Mouse (Mus musculus) heart, postnatal 14 days (tissue): Measurements from ENCODE around the gene Bmp8a. TPM values are rescaled to one million over a fixed set of nuclear protein-coding genes. Genes with fewer than 3 reads are reported as not detected.
"Not testable (repeated sequence)": the region's sequence is repeated elsewhere in the genome, so short reads cannot be mapped to it uniquely, and the experiment has no call there.

ENCODE experiments used
- DNase-seq, 2 experiments: peaks; one replicate each; pipeline ENCODE4 v3.0.0; 2021 to 2022
- intact Hi-C: fragments of 180-260 bp; cut with DNase I; formaldehyde crosslinking; loops from one replicate; pipeline ENCODE4 v1.15.1; 2025
- total RNA-seq, 2 experiments: library from RNA; stranded (reverse); gene quantifications; 2 replicates each; pipeline ENCODE4 v1.2.3; 2021

Gene Bmp8a
- total RNA-seq, 2 experiments from 2014 or later, result 0.10 to 0.12 TPM

DNA sequence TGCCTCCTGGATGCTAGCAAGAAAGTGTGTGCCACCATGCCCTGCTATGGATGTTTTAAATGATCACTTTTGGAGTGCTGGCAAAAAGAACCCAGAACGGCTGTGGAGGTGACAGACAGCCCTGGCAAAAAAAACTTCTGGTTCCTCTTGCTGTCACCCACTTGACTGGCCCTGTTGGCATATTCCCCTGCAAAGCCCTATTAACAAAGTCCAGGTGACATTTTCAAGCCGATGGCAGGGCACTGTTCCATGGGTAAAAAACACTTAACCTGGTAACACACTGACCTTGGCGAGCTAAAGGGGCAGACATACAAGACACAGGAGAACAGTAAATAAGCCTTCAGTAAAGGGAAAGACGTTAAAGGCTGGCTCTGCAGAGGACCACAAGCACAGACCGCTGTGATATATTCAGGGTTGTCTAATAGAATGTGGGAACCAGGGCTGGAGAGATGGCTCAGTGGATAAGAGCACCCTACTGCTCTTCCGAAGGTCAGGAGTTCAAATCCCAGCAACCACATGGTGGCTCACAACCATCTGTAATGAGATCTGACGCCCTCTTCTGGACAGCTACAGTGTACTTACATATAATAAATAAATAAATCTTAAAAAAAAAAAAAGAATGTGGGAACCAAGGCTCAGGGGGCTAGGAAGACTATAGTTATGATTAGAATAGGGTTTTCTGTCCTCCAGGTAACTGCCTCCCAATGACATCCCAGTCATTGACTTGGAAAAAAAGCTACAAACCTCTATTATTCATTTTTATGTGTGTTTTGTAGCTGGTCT lies 49.2 kb downstream of the Bmp8a start:
- no peak for DNase-seq
- intact Hi-C loops, result no loop called here

- intact Hi-C loops, result no loop called here
- no peak for DNase-seq
These were observed 50.1 kb downstream of the Bmp8a start for GRCm38 (mm10) chr4:123292989-123293388.

- intact Hi-C loops, result no loop called here
- no peak for DNase-seq
These were observed 50.7 kb downstream of the Bmp8a start for GRCm38 (mm10) chr4:123292390-123292789.

GRCm38 (mm10) chr4:123289038-123289437 lies 54.0 kb downstream of the Bmp8a start:
- no peak for DNase-seq
- intact Hi-C loops, result no loop called here

GRCm38 (mm10) chr4:123286790-123287189 lies 56.3 kb downstream of the Bmp8a start:
- no peak for DNase-seq
- intact Hi-C loops, result no loop called here

DNA sequence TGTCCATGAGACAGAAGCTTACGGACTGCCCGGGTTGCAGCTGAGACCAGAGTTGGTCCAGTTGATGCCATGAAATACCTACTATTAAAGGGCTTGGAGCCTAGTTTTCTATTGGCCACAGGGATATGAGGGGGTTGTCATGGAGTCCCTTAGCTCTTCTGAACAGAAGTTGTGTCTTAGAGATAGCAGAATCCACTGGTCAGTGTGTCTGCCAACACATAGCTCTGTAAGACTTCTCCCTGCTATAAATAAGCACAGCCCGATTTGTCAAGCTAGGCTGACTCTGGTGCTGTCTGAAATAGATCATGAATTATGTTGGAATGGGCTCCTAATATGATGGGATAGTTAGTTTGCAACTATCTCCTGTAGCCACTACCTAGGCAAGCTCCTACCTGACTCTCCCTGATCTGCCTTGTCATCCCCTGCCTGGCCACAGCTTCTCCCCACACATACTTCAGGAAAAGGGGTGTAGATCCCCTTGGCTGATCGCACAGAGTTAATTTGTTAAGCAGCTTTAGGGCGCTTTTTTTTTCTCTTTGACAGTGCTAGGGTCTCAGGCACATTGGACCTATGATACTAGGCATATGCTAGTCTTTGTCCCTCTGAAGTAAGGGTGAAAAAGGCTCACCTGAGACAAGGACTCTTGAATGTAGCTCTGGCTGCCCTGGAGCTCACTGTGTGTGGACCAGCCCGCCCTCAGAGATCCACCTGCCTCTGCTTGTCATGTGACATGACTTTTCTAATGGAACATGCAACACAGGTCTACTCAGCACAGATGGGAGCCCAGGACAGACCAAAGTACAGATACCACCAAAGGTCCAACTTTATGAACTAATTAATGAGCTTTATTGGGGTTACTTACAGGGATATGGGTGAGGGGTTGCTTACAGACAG lies 58.1 kb downstream of the Bmp8a start:
- DNase-seq, result no peak
- intact Hi-C loops, result no loop called here

DNA sequence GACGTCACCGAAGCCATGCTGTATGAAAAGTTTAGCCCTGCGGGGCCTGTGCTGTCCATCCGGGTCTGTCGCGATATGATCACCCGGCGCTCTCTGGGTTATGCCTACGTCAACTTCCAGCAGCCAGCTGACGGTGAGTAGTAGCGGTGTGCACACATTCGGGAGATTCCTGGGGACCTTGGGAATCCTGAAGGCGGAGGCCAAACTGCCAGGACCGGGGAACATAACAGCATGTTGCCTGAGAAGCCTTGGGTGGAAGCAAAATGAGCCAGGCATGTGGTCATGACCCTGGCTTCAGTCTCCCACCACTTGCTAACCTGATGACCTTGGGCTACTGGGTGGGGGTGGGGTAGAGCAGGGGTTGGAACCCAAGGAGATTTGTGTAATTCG lies 59.4 kb downstream of the Bmp8a start:
- peak in 1 of 2 experiments; percentile 49 for DNase-seq
- intact Hi-C loops, result not testable (repeated sequence)

DNA sequence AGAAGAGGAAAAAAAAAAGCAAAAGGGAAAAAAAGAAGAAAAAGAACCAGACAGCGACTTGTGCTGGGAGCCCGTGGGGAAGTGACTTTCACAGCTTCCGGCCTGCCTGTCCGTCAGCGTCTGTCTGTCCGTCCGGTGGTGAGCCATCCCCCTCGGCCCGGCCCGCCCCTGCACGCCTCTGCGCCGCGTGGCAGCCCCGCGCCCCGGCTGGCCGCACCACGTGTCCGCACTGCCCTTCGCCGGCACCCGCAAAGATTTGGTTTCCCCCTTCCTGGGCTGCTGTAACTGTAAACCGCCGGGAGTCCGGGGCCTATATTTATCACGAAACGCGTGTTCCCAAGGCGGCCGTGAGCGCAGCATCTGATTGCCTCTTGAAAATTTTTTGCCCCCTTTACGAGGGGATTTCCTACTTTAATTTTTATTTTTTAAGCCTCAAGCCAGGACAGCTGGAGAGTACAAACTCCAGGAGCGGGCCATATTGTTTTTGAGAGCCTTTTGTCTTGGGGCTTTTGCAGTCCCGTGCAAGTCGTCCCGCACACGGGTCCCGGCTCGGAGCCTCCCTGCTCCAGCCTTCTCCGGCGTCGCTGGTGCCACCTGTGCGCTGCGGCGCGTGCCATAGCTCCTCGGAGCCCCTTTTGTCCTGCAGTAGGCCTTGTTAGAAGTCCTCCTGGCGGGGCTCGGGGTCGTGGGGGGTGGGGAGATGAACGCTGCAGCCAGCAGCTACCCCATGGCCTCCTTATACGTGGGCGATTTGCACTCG lies 60.0 kb downstream of the Bmp8a start:
- intact Hi-C loops, result not testable (repeated sequence)

GRCm38 (mm10) chr4:123282500-123282899 lies 60.6 kb downstream of the Bmp8a start:
- DNase-seq, result peak; percentile 92 to 93
- intact Hi-C loops, result no loop called here

More for the DNA sequence above, 60.0 kb downstream of the Bmp8a start:
- peak in 1 of 2 experiments; percentile 48 for DNase-seq

DNA sequence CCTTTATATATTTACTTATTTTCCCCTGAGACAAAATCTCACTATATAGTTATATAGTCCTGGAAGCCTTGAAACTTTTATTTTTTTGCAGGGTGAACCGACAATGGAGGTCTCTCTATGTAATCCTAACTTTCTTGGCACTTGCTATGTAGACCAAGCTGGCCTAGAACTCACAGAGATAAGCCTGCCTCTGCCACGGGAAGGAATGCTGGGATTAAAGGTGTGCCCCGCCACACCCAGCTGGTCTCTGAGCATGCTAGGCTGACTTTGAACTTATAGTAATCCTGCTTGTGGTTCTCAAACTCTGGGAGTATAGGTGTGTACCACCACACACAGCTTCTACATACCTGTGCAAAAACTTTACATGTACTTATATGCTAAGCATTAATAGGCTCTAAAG lies 62.9 kb downstream of the Bmp8a start:
- intact Hi-C loops, result no loop called here
- DNase-seq, result no peak

DNA sequence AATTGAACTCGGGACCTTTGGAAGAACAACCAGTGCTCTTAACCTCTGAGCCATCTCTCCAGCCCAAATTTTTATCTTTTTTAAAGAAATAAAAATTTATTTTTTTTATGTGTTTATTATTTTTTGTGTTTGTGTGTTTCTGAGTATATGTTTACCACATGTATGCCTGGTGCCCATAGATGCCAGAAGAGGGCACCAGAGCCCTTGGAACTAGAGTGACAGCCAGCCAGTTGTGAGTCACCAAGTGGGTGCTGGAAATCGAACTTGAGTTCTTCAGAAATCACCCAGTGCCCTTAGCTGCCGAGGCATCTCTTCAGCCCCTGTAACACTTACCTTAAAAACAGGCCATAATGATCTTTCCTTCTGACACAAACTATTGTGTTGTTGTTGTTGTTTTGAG lies 72.0 kb downstream of the Bmp8a start:
- DNase-seq, result no peak
- intact Hi-C loops, result no loop called here

Other genes starting within 250 kb of the Bmp8a start
- gene Bmp8b, start 238.1 kb downstream of the Bmp8a start, total RNA-seq, result not detected
- not detected for gene Oxct2b, start 227.0 kb downstream of the Bmp8a start, total RNA-seq
- 10 to 100 TPM; 20.9 to 23.5 TPM for gene Ppie, start 203.3 kb downstream of the Bmp8a start, total RNA-seq
- gene Hpcal4, start 160.0 kb downstream of the Bmp8a start, total RNA-seq, result under 1 TPM; 0.07 to 0.26 TPM
- gene Nt5c1a, start 141.7 kb downstream of the Bmp8a start, total RNA-seq, result 10 to 100 TPM; 37.2 to 47.6 TPM
- 10 to 100 TPM; 21.4 to 21.6 TPM for gene Heyl, start 109.7 kb downstream of the Bmp8a start, total RNA-seq
- 100 to 1,000 TPM; 255 to 289 TPM for gene Pabpc4, start 80.9 kb downstream of the Bmp8a start, total RNA-seq
- not detected for gene Oxct2a, start 19.6 kb downstream of the Bmp8a start, total RNA-seq